Mouse (Mus musculus) embryonic fibroblast, embryonic 13.5 days (primary cell): ENCODE measurements at regions not wholly inside any gene's neighbourhood (a gene's known extent, or its start where the extent isn't known, plus 50 kb on each side); places are given as distances from the start of the nearest gene placed in this dataset.
A peak's percentile ranks its signal among the peaks of the same experiment; 100 is the strongest.

Experiments
- H3K27ac ChIP-seq: 2 replicates; pipeline ENCODE4 v1.5.1; 2012; ENCODE audit warnings: low read length, control low read depth, inconsistent platforms; ENCODE audit not compliant: insufficient read depth
- H3K4me1 ChIP-seq: 2 replicates; pipeline ENCODE4 v1.6.1; 2011; ENCODE audit warnings: low read length; ENCODE audit not compliant: control insufficient read depth, insufficient read depth
- H3K4me3 ChIP-seq: 2 replicates; pipeline ENCODE4 v1.5.1; 2011; ENCODE audit warnings: mild to moderate bottlenecking, control low read depth, low read length; ENCODE audit not compliant: insufficient read depth
- CTCF ChIP-seq: IDR thresholded peaks from 2 replicates; pipeline ENCODE4 v1.5.1; 2011; ENCODE audit warnings: mild to moderate bottlenecking, control low read depth, low read length, moderate library complexity, borderline replicate concordance; ENCODE audit not compliant: insufficient read depth
- POLR2A ChIP-seq: IDR thresholded peaks from 2 replicates; pipeline ENCODE4 v1.6.1; 2011; ENCODE audit warnings: low read depth, mild to moderate bottlenecking, control low read depth, low read length, moderate library complexity

DNA sequence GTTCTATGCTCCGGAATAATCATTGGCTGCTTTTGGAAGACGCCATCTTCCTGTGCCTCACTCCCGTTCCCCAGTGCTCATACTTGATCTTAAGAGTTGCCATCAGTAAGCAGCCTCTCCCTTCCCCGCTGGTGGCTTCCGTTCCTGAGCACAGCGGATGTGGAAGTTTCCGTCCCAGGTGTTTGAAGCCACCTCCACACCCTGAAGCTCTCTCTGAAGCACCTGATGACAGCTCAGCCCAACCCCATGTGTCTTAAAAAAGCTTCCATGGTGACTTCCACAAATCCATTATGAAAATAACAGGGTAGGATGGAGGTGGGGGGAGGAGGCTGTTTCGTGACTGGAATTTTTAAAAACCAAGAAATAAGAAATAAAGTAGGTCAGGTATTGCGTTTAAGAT is 87.1 kb downstream of the Bbs10 start:
- TF ChIP-seq POLR2A: no peak
- TF ChIP-seq CTCF: no peak
- H3K27ac ChIP-seq: no peak overlapping the region
- H3K4me1 ChIP-seq: 0 out of 2 replicates have a peak, but pooled peaks cover 2% of the 10 kb centered on the region
- no peak overlapping the region for H3K4me3 ChIP-seq

DNA sequence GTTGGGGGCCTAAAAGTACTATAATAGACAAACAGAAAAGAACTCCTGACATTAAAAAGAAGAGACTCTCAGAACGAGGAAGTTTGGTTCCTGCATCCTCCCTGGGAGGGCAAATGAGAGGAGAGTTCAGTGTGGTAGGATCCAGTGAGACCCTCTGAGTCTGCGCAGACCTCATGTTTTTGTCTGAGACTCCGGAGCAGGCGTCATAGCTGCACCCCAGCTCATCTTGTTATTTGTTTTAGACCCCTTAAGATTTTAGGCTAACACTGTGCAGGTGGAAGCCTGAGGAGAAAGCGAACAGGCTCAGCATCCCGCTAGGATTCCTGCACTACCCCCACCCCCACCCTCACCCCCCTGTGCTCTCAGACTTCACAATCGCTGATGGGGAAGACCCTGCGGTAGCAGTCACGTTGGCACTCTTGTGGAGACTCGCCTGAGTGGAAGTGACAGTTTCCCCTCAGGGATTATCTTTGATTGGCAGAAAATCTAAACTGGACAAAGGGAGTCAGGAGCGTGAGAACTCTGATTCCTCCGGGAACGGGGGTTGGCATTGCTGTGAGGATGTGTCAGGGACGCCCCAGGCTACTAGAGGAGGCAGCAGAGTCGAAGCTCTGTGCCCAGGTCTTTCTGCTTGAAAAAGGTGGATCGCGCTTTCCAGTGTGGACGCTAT is 85.0 kb upstream of the Nap1l1 start:
- no peak overlapping the region for H3K4me3 ChIP-seq
- no peak overlapping the region for H3K27ac ChIP-seq
- H3K4me1 ChIP-seq: 0 out of 2 replicates have a peak, but pooled peaks cover 2% of the 10 kb centered on the region
- TF ChIP-seq POLR2A: no peak
- no peak for TF ChIP-seq CTCF

DNA sequence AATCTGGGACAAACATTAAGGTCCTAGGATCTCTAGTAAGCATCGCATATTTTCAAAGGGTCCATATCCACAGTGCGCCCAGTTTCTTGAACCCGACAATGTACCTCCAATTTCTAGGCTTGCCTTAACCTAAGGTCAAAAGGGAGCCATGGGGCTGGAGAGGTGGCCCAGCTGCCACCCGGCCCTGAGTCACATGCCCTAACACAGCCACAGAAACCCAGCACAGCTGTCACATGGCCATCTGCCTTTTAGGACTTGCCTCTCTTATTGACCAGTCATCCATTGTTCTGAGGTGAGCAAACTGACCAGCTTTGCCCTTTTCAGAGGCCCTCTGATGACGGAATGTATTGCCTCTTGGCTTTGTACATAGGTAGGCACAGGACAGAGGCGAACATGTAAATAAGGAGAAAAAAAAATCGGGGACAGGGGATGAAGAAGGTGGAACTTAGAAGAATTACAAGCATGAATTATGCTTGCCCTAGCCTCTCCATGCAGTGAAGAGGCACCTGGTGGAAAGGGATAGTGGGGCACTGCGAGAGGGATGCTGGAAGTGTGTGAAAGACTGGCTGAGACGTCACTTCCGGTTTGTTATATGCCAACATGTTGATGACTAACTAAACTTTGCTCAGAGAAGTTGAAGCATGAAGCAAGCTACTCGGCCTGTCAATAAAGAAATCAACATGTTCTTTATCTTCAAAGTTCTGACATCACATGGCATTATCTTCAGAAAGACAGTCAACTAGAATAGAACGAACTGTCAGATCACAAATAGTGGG is 84.3 kb upstream of the Nap1l1 start:
- Histone ChIP-seq H3K27ac (no peak overlapping the region), H3K4me3 (no peak overlapping the region), H3K4me1 (0 out of 2 replicates have a peak, but pooled peaks cover 2% of the 10 kb centered on the region)
- no peak for TF ChIP-seq CTCF
- no peak for TF ChIP-seq POLR2A

DNA sequence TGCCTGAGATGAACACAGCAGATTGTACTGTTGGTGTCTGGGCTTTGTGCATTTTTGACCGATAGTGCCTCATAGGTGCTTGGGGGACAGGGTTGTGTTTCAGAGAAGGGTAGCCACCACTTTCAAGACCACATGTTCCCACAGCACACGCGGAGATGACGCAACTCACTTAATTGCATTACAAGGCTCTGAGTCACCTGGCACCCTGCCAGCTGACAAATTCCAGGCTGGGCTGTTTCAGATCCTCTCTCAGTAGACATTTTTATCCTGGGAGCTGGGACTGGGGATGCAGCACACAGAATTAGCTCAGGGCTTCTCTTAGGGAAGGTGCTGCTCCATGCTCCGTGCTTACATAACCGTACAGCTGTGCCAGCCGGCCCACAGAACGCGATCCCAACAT is 83.1 kb upstream of the Nap1l1 start:
- Histone ChIP-seq H3K4me1 (0 out of 2 replicates have a peak, but pooled peaks cover 2% of the 10 kb centered on the region), H3K27ac (peak overlapping the region; percentile 53; the same call in 1 of the 2 replicates), H3K4me3 (no peak overlapping the region)
- no peak for TF ChIP-seq POLR2A
- no peak for TF ChIP-seq CTCF

DNA sequence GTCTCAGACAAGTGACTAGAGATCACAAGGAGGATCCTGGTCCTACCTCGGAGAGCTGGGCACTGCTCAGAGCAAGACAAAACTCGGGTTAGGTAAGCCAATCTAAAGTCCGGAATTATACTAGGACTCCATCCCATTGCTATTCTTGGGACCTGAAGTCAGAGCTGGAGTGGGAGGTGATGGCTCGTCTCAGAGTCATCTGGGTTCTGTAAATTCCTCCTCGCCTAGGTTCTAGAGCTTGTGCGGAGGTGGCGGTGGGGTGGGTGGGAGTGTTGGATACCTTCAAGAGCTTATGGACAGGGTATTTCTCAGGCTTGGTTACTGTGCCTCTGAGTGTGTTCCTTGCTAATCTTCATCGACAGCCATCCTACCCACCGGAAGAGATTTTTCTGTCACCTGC is 78.6 kb upstream of the Nap1l1 start:
- TF ChIP-seq CTCF (no peak), POLR2A (no peak)
- no peak overlapping the region for H3K27ac ChIP-seq
- H3K4me1 ChIP-seq: 0 out of 2 replicates have a peak, but pooled peaks cover 2% of the 10 kb centered on the region
- no peak overlapping the region for H3K4me3 ChIP-seq

DNA sequence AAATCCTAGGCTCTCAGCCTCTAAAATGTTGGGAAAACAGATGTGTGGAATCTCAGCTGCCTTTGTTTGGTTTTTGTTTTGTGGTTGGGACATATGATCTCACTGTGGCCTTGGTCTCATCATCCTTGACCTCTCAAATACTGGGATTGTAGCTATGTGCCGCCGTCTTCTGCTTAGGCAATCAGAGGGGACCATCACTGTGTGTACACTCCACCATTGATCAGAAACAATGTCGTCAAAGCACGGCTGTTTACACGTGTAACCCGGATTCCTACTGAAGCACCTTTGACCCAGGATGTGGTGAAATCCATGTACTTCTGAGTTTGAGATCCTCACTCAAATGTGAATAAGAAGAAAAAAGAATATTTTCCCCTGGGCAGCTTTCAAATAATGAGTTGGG is 68.0 kb upstream of the Nap1l1 start:
- TF ChIP-seq CTCF (no peak), POLR2A (no peak)
- Histone ChIP-seq H3K27ac (no peak overlapping the region), H3K4me3 (no peak overlapping the region), H3K4me1 (no peaks in the 10 kb centered on the region)

DNA sequence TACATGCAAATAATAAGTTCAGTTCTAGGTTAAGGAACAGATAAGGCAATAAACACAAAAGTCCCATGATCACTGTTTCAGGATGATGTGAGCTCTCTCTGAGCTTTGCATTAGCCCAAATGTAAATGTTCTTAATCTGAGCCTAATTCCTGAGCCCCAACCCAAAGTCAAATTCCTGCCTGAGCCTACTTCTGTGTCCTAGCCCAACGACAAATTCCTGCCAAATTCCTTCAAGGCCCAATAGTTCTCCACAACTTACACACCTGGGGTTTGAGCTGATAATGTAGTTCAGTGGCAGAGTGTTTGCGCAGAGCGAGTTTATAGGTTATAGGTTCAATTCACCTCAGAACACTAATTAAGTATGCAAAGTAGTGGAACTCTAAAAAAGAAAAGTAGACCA is 64.1 kb upstream of the Nap1l1 start:
- Histone ChIP-seq H3K4me3 (no peak overlapping the region), H3K27ac (no peak overlapping the region), H3K4me1 (no peaks in the 10 kb centered on the region)
- TF ChIP-seq CTCF (no peak), POLR2A (no peak)

DNA sequence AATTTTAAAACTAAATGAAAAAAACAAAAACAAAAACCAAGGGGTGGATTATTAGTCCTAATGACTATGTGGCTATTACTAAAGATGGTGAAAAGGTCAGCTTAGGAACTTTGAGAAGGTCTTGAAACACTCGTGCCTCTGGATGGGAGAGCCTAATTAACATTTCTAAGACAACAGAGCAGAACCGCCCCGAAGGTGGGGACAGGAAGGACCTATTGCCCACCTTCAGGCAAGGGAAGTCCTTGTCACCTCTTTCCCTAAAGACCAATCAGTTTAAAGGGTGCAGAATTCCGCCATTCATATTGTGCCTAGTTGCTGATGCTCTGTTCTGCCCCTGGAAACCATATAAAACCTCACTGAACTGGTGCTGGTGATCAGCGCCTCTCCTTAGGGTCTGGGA is 63.5 kb upstream of the Nap1l1 start:
- no peaks in the 10 kb centered on the region for H3K4me1 ChIP-seq
- no peak overlapping the region for H3K4me3 ChIP-seq
- no peak overlapping the region for H3K27ac ChIP-seq
- TF ChIP-seq CTCF (no peak), POLR2A (no peak)

DNA sequence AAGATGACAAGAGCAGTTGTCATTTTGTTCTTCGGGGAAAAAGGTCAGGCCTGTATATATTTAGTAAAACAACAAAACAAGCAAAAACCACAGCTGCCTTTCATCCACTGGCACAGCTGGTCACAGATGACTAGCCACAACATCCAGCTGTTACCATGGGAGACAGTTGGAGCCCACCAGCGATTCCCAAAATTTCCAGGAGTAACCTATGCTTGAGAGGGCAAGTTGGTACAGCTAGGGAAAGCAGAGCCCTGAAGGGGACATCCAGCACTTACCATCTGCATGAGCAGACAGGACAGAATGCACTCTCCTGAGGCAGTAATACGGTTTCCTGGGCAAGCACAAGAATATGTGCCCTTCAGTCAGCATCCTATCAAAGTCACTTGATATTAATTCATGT is 62.9 kb upstream of the Nap1l1 start:
- TF ChIP-seq CTCF: no peak
- TF ChIP-seq POLR2A: no peak
- Histone ChIP-seq H3K4me3 (no peak overlapping the region), H3K27ac (no peak overlapping the region), H3K4me1 (no peaks in the 10 kb centered on the region)

DNA sequence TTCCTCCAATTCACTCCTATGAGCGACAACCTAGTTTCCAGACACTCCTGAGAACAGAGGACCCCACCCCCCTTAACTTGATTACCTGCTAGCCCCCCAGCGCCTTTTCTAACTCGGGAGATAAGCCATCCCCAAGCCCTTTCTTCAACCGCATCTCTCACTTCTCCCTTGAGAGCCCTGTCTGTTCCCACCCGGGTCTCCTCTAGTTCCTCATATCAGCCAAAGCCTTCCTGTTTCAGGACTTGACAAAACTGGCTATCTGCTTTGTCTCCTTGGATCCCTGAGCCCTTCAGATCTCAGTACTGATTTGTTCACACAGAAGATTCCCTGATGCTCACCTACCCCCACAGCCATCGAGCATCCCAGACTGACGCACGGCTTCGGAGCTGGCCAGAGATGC is 61.5 kb upstream of the Nap1l1 start:
- TF ChIP-seq POLR2A: no peak
- no peak overlapping the region for H3K27ac ChIP-seq
- no peaks in the 10 kb centered on the region for H3K4me1 ChIP-seq
- H3K4me3 ChIP-seq: no peak overlapping the region

DNA sequence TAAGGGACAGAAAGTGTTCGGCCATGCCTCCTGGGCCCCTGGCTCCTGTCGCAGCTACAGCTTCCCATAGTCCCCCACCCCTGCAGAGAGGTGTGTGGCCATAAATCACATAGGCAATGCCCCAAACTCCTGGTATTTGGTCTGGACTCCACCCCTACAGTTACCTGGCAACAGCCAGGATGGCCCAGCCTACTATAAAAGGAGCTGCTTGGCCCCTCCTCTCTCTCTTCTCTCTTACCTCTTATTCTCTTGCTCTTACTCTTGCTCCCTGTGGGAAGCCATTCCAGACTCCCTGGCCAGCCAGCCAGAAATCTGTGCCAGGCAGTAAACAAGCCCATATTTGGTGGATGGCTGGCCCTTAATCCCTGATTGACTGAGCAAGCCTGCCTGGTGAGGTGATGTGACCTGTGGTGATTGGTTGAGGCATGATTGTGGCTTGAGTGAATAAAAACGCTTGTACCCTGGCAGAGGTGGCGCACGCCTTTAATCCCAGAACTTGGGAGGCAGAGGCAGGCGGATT is 56.4 kb upstream of the Nap1l1 start:
- Histone ChIP-seq H3K4me3 (no peak overlapping the region), H3K4me1 (peaks cover 2% of the 10 kb centered on the region; the same call in 1 of the 2 replicates), H3K27ac (no peak overlapping the region)
- TF ChIP-seq POLR2A (no peak), CTCF (no peak)
